Mouse (Mus musculus) intestine, embryonic 14.5 days (tissue): ENCODE data around the gene Slc6a4. TPM values are rescaled to one million over a fixed set of nuclear protein-coding genes. Genes with fewer than 3 reads are reported as not detected.

Experiments used
- ATAC-seq: fragments of 200-750 bp; cut with Nextera tagmentation; replicated peaks from 2 replicates; pipeline ENCODE4 v1.8.0; 2017; ENCODE audit warnings: low read depth, moderate number of reproducible peaks, moderate TSS enrichment, moderate library complexity; ENCODE audit not compliant: low FRiP score, low TSS enrichment
- DNase-seq: peaks from one replicate; pipeline ENCODE4 v3.0.0-alpha.2; 2018; ENCODE audit warnings: low spot score
- H3K27ac ChIP-seq: fragments of 300-500 bp; sonication (generic); 2 replicates; pipeline ENCODE4 v1.5.1; 2014; ENCODE audit warnings: low read depth, mild to moderate bottlenecking, control low read depth
- H3K27me3 ChIP-seq: fragments of 300-500 bp; sonication (generic); replicated peaks from 2 replicates; pipeline ENCODE4 v1.6.1; 2014; ENCODE audit warnings: low read length, control low read depth; ENCODE audit not compliant: control insufficient read depth, insufficient read depth
- H3K36me3 ChIP-seq: fragments of 300-500 bp; sonication (generic); 2 replicates; pipeline ENCODE4 v1.6.1; 2014; ENCODE audit warnings: low read length, control low read depth; ENCODE audit not compliant: control insufficient read depth, insufficient read depth
- H3K4me1 ChIP-seq: fragments of 300-500 bp; sonication (generic); replicated peaks from 2 replicates; pipeline ENCODE4 v1.6.1; 2014; ENCODE audit warnings: low read length, control low read depth, mixed read lengths; ENCODE audit not compliant: control insufficient read depth, insufficient read depth
- H3K4me2 ChIP-seq: fragments of 300-500 bp; sonication (generic); 2 replicates; pipeline ENCODE4 v1.6.1; 2014; ENCODE audit warnings: low read length
- H3K4me3 ChIP-seq: fragments of 300-500 bp; sonication (generic); 2 replicates; pipeline ENCODE4 v1.5.1; 2014; ENCODE audit warnings: low read depth, low read length, control low read depth, mixed read lengths
- H3K9ac ChIP-seq: fragments of 300-500 bp; sonication (generic); 2 replicates; pipeline ENCODE4 v1.6.1; 2014; ENCODE audit warnings: mild to moderate bottlenecking, low read length
- H3K9me3 ChIP-seq: fragments of 300-500 bp; sonication (generic); 2 replicates; pipeline ENCODE4 v1.6.1; 2016; ENCODE audit warnings: low read length, control low read depth; ENCODE audit not compliant: control insufficient read depth
- WGBS: fragments of 180-500 bp; shearing (Covaris S2); extraction: QIAGEN DNeasy Blood & Tissue Kit; methylation state at CpG from one replicate; pipeline ENCODE4 v1.1.7; 2014; 5-methylcytosine and 5-hydroxymethylcytosine counted together
- polyA plus RNA-seq: library from polyadenylated mRNA; unstranded; fragments of >200 nt; fragmentation: Nextera tagmentation; extraction: Ambion mirVana; gene quantifications from 2 replicates; pipeline ENCODE4 v1.2.1, GENCODE M21; 2014

Gene Slc6a4
- 6.8 and 7.0 TPM in 2 replicates for polyA plus RNA-seq

DNA sequence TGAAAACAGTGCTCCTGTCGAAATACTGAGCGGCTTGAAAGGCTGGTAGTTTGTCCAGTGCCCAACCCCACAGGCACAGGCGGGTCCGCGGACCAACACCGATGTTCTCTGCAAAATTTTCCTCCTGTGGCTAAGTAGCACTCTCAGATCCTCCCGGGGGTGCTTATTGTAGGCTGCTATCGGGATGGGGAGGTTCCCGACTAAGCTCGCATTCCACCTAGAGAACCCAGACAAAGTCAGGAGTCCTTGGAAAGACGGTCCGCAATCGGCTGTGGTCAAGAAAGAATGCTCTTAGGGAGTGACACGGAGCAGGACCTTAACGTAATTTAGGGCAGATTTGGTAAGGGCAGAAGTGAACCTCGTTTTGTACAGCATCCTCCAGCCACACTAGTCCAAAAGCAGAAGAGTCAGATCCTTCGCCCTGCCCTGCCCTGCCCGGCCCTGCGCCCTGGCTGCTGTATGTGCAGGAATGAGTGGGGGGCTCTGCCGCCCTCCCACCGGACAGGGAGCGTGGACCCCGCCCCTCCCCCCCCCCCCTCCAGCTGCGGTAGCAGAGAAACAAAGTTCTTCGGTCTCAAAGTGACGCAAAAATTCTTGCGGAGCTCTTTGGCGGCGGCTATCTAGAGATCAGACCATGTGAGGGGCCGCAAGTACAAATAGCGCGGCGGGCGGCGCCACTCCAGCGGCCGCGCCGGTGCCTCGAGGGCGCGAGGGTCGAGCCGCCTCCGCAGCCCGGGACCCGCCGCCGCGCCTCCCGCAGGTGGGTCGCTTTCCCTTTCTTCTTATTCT, at the start of gene Slc6a4:
Gene Slc6a4, plus strand, starts transcription at position 688 of the 789 bp plus-strand sequence.
- Histone ChIP-seq H3K27me3 (peaks cover 46% of the 10 kb centered on the region), H3K4me2 (peak within 1 kb of the TSS; percentile 78), H3K9ac (peak within 1 kb of the TSS; percentile 27; the same call in 1 of the 2 replicates), H3K4me3 (peak within 1 kb of the TSS; percentile 44), H3K36me3 (no peaks in the 10 kb centered on the region), H3K4me1 (peaks cover 11% of the 10 kb centered on the region; the same call in 1 of the 2 replicates), H3K9me3 (no peaks in the 10 kb centered on the region), H3K27ac (no peak within 1 kb of the TSS)
- DNase-seq (peak; percentile 83), ATAC-seq (no peak)
- under 1% methylated on average over 51 of the region's 52 CpGs for WGBS

GRCm38 (mm10) chr11:76953536-76953935, 44.9 kb upstream of the Slc6a4 start:
- Histone ChIP-seq H3K4me3 (no peak overlapping the region), H3K9me3 (no peaks in the 10 kb centered on the region), H3K27me3 (no peaks in the 10 kb centered on the region), H3K4me2 (no peak overlapping the region), H3K36me3 (peaks cover 84% of the 10 kb centered on the region), H3K4me1 (no peaks in the 10 kb centered on the region), H3K27ac (no peak overlapping the region), H3K9ac (no peak overlapping the region)
- WGBS = 91% methylated on average over 2 of the region's 2 CpGs
- ATAC-seq (no peak), DNase-seq (no peak)

DNA sequence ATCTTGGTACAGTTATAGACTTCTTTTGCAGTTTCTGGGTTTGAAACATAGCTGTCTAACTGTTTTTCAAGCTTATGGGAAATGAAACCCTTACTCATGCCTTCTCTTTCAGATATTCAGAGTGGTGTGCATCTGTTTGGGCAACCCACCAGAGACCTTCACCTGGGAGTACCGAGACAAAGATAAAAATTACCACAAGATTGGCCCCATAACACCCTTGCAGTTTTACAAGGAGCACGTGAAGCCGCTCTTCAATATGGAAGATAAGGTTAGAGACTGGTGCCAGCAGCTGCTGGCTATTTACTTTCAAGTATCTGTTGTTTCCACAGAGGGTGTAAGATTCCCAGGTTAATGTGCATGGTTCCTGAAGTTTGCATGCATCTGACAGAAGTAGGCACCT, 32.7 kb upstream of the Slc6a4 start:
- Histone ChIP-seq H3K27ac (no peak overlapping the region), H3K27me3 (no peaks in the 10 kb centered on the region), H3K4me1 (no peaks in the 10 kb centered on the region), H3K36me3 (peaks cover 91% of the 10 kb centered on the region), H3K9ac (no peak overlapping the region), H3K4me3 (no peak overlapping the region), H3K4me2 (no peak overlapping the region), H3K9me3 (no peaks in the 10 kb centered on the region)
- 92% methylated on average over 3 of the region's 3 CpGs for WGBS
- DNase-seq (no peak), ATAC-seq (no peak)

DNA sequence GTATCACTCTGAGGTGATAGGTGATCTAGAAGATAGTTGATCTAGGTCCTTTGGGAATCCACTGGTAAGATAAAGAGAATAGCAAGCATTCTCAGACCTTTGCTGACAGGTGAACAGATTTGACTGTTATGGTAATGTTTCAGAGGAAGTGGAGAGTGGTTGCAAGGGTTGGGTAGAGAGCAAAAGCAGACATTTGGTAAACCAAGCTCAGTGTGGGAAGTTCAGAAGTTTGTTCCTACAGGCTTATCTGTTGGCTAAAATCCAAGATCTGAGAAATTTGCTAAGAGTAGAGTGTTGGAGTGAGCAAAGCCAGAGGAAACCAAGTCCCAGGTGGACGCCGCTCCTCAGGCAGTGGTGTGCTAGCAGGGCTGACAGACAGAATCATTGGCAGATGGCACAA, 28.1 kb upstream of the Slc6a4 start:
- H3K9ac ChIP-seq = no peak overlapping the region
- DNase-seq (no peak), ATAC-seq (no peak)
- 90% methylated on average over 2 of the region's 2 CpGs for WGBS
- no peak overlapping the region for H3K4me2 ChIP-seq
- no peak overlapping the region for H3K4me3 ChIP-seq
- H3K27ac ChIP-seq = no peak overlapping the region
- no peaks in the 10 kb centered on the region for H3K27me3 ChIP-seq
- peaks cover 95% of the 10 kb centered on the region for H3K36me3 ChIP-seq
- H3K4me1 ChIP-seq = no peaks in the 10 kb centered on the region
- no peaks in the 10 kb centered on the region for H3K9me3 ChIP-seq

DNA sequence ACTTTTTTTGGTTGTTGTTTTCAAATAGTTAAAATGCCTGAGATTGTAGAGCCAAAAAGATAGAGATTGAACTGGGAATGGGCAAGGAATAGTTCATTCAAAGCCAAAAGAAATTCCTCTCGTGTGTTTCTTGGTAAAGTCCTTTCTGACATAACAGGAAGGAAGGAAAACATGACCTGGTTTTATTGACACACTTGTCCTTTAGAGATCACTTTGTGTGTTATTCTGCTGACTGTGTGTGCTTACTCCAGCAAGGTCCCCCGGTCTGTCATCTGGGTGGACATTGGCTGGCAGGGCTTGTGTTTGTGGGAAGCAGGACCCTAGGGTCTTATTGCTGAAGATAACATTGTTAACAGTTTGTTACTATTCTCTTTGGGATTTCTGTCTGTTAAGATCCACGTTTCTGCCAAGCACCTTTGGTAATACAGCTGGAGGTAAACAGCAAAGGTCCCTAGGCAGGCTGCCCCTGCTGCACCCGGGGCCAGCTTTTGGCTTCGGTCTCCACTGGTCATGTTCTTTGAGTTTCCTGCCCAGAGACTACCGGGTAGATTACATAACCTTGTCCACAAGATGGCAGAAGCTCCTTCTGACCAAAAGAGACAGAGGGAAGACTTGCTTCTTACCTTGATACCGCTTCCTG, 23.6 kb upstream of the Slc6a4 start:
- no peak for DNase-seq
- H3K9me3 ChIP-seq = no peaks in the 10 kb centered on the region
- H3K4me1 ChIP-seq = no peaks in the 10 kb centered on the region
- H3K27me3 ChIP-seq = no peaks in the 10 kb centered on the region
- peaks cover 87% of the 10 kb centered on the region for H3K36me3 ChIP-seq
- no peak overlapping the region for H3K9ac ChIP-seq
- H3K27ac ChIP-seq = no peak overlapping the region
- no peak overlapping the region for H3K4me2 ChIP-seq
- ATAC-seq = no peak
- no peak overlapping the region for H3K4me3 ChIP-seq
- WGBS = 88% methylated on average over 7 of the region's 7 CpGs

- H3K4me2 ChIP-seq = no peak overlapping the region
- H3K9me3 ChIP-seq = no peaks in the 10 kb centered on the region
- no peak for DNase-seq
- 75% methylated on average over 5 of the region's 5 CpGs for WGBS
- no peak overlapping the region for H3K4me3 ChIP-seq
- ATAC-seq = no peak
- no peak overlapping the region for H3K27ac ChIP-seq
- H3K36me3 ChIP-seq = peaks cover 63% of the 10 kb centered on the region
- no peaks in the 10 kb centered on the region for H3K4me1 ChIP-seq
- H3K27me3 ChIP-seq = no peaks in the 10 kb centered on the region
- H3K9ac ChIP-seq = no peak overlapping the region
Measured at GRCm38 (mm10) chr11:76981570-76982141, 16.7 kb upstream of the Slc6a4 start.

GRCm38 (mm10) chr11:76982415-76982814, 16.0 kb upstream of the Slc6a4 start:
- Histone ChIP-seq H3K9ac (no peak overlapping the region), H3K27me3 (no peaks in the 10 kb centered on the region), H3K9me3 (no peaks in the 10 kb centered on the region), H3K27ac (no peak overlapping the region), H3K36me3 (peaks cover 65% of the 10 kb centered on the region), H3K4me2 (no peak overlapping the region), H3K4me3 (no peak overlapping the region), H3K4me1 (no peaks in the 10 kb centered on the region)
- no peak for ATAC-seq
- WGBS = 49% methylated on average over 4 of the region's 4 CpGs
- DNase-seq = no peak

- 66% methylated on average over 5 of the region's 5 CpGs for WGBS
- H3K4me3 ChIP-seq = no peak overlapping the region
- no peak overlapping the region for H3K4me2 ChIP-seq
- no peak overlapping the region for H3K27ac ChIP-seq
- H3K9me3 ChIP-seq = no peaks in the 10 kb centered on the region
- no peaks in the 10 kb centered on the region for H3K27me3 ChIP-seq
- H3K9ac ChIP-seq = no peak overlapping the region
- ATAC-seq = no peak
- H3K36me3 ChIP-seq = peaks cover 62% of the 10 kb centered on the region
- no peaks in the 10 kb centered on the region for H3K4me1 ChIP-seq
- DNase-seq = no peak
Measured at GRCm38 (mm10) chr11:76983641-76984040, 14.8 kb upstream of the Slc6a4 start.
